Mouse (Mus musculus): ENCODE data around the gene Cd300lf. TPM values are rescaled to one million over a fixed set of nuclear protein-coding genes. Genes with fewer than 3 reads are reported as not detected.

Gene Cd300lf
- polyA plus RNA-seq, 1 experiment: 1.2 TPM

GRCm38 (mm10) chr11:115176399-115177190, 42.8 kb upstream of the Cd300lf start:
- Histone ChIP-seq H3K36me3 (ENCODE audit: control insufficient read depth, insufficient read depth, low read length) (no peaks in the 10 kb centered on the region; the same call in 1 of the 2 replicates), H3K4me1 (ENCODE audit: control insufficient read depth, insufficient read depth, low read length) (peaks cover 51% of the 10 kb centered on the region), H3K4me3 (ENCODE audit: insufficient read depth, low read depth, low read length) (no peak overlapping the region), H3K27ac (ENCODE audit: insufficient read depth, low read depth, low read length) (peak overlapping the region; percentile 10; the same call in 1 of the 2 replicates), H3K27me3 (replicated peaks; ENCODE audit: control insufficient read depth, insufficient read depth, low read length) (no peaks in the 10 kb centered on the region)
- TF ChIP-seq CTCF (conservative IDR thresholded peaks at IDR 0.05; ENCODE audit: insufficient read depth, insufficient read length, low read depth, low read length) (no peak), POLR2A (IDR thresholded peaks at IDR 0.05; ENCODE audit: low read depth, low read length) (no peak)
- 58% methylated on average over 24 of the region's 24 CpGs for WGBS
- no peak for DNase-seq

- Histone ChIP-seq H3K4me3 (ENCODE audit: insufficient read depth, low read depth, low read length) (no peak overlapping the region), H3K27me3 (replicated peaks; ENCODE audit: control insufficient read depth, insufficient read depth, low read length) (no peaks in the 10 kb centered on the region), H3K27ac (ENCODE audit: insufficient read depth, low read depth, low read length) (peak overlapping the region; percentile 5; the same call in 1 of the 2 replicates), H3K36me3 (ENCODE audit: control insufficient read depth, insufficient read depth, low read length) (no peaks in the 10 kb centered on the region), H3K4me1 (ENCODE audit: control insufficient read depth, insufficient read depth, low read length) (peaks cover 66% of the 10 kb centered on the region)
- 24% methylated on average over 16 of the region's 16 CpGs for WGBS
- DNase-seq: no peak
- TF ChIP-seq POLR2A (IDR thresholded peaks at IDR 0.05; ENCODE audit: low read depth, low read length) (no peak), CTCF (conservative IDR thresholded peaks at IDR 0.05; ENCODE audit: insufficient read depth, insufficient read length, low read depth, low read length) (no peak)
Measured at GRCm38 (mm10) chr11:115173549-115174339, 40.0 kb upstream of the Cd300lf start.

GRCm38 (mm10) chr11:115172825-115173287, 39.1 kb upstream of the Cd300lf start:
- no peak for TF ChIP-seq CTCF (conservative IDR thresholded peaks at IDR 0.05; ENCODE audit: insufficient read depth, insufficient read length, low read depth, low read length)
- no peak for TF ChIP-seq POLR2A (IDR thresholded peaks at IDR 0.05; ENCODE audit: low read depth, low read length)
- no peaks in the 10 kb centered on the region for H3K27me3 ChIP-seq (replicated peaks; ENCODE audit: control insufficient read depth, insufficient read depth, low read length)
- peak; percentile 86 for DNase-seq
- H3K27ac ChIP-seq (ENCODE audit: insufficient read depth, low read depth, low read length): peak overlapping the region; percentile 6; the same call in 1 of the 2 replicates
- no peaks in the 10 kb centered on the region for H3K36me3 ChIP-seq (ENCODE audit: control insufficient read depth, insufficient read depth, low read length)
- H3K4me1 ChIP-seq (ENCODE audit: control insufficient read depth, insufficient read depth, low read length): peaks cover 67% of the 10 kb centered on the region
- no peak overlapping the region for H3K4me3 ChIP-seq (ENCODE audit: insufficient read depth, low read depth, low read length)
- whole genome bisulfite sequencing: 43% methylated on average over 4 of the region's 4 CpGs

DNA sequence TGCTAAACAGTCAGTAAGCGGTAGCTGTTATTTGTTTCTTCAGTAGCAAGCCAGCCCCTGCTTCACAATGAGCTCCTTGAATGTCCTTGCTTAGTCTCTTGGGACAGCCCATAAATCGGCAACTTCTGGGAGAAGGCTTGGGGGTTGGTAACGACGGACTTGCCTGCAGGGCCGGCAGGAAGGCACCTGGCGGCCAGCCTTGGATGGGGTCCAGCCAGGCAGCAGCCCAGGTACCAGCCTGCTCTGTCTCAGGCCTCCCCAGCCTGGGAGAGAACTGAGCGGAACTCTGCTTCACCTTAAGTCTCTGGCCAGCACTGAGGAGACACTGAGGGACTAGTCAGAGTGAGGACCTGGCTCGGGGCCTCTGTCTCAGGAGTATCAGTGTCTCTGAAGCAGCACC, 37.3 kb upstream of the Cd300lf start:
- Histone ChIP-seq H3K27me3 (replicated peaks; ENCODE audit: control insufficient read depth, insufficient read depth, low read length) (no peaks in the 10 kb centered on the region), H3K4me1 (ENCODE audit: control insufficient read depth, insufficient read depth, low read length) (peaks cover 64% of the 10 kb centered on the region), H3K4me3 (ENCODE audit: insufficient read depth, low read depth, low read length) (no peak overlapping the region), H3K36me3 (ENCODE audit: control insufficient read depth, insufficient read depth, low read length) (no peaks in the 10 kb centered on the region), H3K27ac (ENCODE audit: insufficient read depth, low read depth, low read length) (peak overlapping the region; percentile 27)
- peak; percentile 92 for DNase-seq
- 19% methylated on average over 8 of the region's 8 CpGs for WGBS
- TF ChIP-seq CTCF (conservative IDR thresholded peaks at IDR 0.05; ENCODE audit: insufficient read depth, insufficient read length, low read depth, low read length) (no peak), POLR2A (IDR thresholded peaks at IDR 0.05; ENCODE audit: low read depth, low read length) (no peak)

GRCm38 (mm10) chr11:115169430-115169829, 35.6 kb upstream of the Cd300lf start:
- Histone ChIP-seq H3K27me3 (replicated peaks; ENCODE audit: control insufficient read depth, insufficient read depth, low read length) (no peaks in the 10 kb centered on the region), H3K4me1 (ENCODE audit: control insufficient read depth, insufficient read depth, low read length) (peaks cover 53% of the 10 kb centered on the region), H3K27ac (ENCODE audit: insufficient read depth, low read depth, low read length) (no peak overlapping the region; the same call in 1 of the 2 replicates), H3K36me3 (ENCODE audit: control insufficient read depth, insufficient read depth, low read length) (no peaks in the 10 kb centered on the region), H3K4me3 (ENCODE audit: insufficient read depth, low read depth, low read length) (no peak overlapping the region)
- WGBS: 62% methylated on average over 4 of the region's 4 CpGs
- TF ChIP-seq CTCF (conservative IDR thresholded peaks at IDR 0.05; ENCODE audit: insufficient read depth, insufficient read length, low read depth, low read length) (no peak), POLR2A (IDR thresholded peaks at IDR 0.05; ENCODE audit: low read depth, low read length) (no peak)
- no peak for DNase-seq

GRCm38 (mm10) chr11:115167631-115168249, 33.9 kb upstream of the Cd300lf start:
- TF ChIP-seq POLR2A (IDR thresholded peaks at IDR 0.05; ENCODE audit: low read depth, low read length) (no peak), CTCF (conservative IDR thresholded peaks at IDR 0.05; ENCODE audit: insufficient read depth, insufficient read length, low read depth, low read length) (no peak)
- Histone ChIP-seq H3K36me3 (ENCODE audit: control insufficient read depth, insufficient read depth, low read length) (no peaks in the 10 kb centered on the region), H3K4me3 (ENCODE audit: insufficient read depth, low read depth, low read length) (no peak overlapping the region), H3K4me1 (ENCODE audit: control insufficient read depth, insufficient read depth, low read length) (peaks cover 41% of the 10 kb centered on the region), H3K27me3 (replicated peaks; ENCODE audit: control insufficient read depth, insufficient read depth, low read length) (no peaks in the 10 kb centered on the region), H3K27ac (ENCODE audit: insufficient read depth, low read depth, low read length) (no peak overlapping the region)
- 45% methylated on average over 8 of the region's 8 CpGs for WGBS
- no peak for DNase-seq
